Mouse (Mus musculus) gastrocnemius, postnatal 25 days (tissue): ENCODE results near the gene Pdp2. TPM values are rescaled to one million over a fixed set of nuclear protein-coding genes. Genes with fewer than 3 reads are reported as not detected.
"Not testable (repeated sequence)": the region's sequence is repeated elsewhere in the genome, so short reads cannot be mapped to it uniquely, and the experiment has no call there.

ENCODE experiments used
- DNase-seq: peaks from one replicate; pipeline ENCODE4 v3.0.0; 2022
- total RNA-seq, 2 experiments: library from RNA; stranded (reverse); gene quantifications; 1 replicate in 1 of 2; 2 replicates in 1 of 2; pipeline ENCODE4 v1.2.3; 2021

Pdp2 gene
- total RNA-seq, 2 experiments from 2014 or later = 2.8 to 2.9 TPM

DNA sequence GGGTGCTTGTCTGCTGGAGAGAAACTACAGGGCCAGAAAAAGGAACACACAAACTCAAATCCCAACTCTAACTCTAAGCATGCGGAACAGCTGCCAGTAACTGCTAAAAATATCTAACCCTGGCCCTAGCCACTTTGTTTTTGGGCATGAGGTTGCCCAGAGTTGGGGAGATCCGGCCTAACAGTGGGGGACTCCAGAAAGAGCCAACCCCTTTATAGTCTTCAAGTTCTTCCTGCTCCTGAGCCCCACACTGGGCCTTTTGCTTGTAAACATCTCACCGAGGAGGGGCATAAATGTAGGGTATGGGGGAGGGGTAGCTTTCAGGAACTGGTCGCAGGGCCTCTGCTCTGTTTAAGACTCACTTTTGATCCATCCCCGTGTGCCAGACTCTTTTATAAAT, 40.7 kb downstream of the Pdp2 start:
- DNase-seq = peak; percentile 5

DNA sequence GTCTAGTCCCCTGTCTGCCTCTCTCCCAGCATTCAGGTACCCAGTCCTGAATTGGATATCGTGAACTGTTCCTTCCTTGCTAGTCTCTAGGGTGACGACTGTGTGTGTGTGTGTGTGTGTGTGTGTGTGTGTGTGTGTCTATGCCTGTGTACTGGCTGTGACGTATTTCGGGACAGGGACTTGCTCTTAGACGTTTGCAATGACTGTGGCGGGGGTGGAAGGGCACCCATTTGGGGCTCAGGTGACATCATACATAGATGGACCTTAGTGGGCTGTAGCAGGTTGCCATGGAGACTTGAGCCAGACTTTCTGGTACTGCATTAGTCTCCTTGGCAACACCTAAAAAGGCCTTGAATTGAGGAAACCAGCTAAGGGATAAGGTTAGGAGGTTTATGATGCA, 41.2 kb downstream of the Pdp2 start:
- DNase-seq = peak; percentile 5

DNA sequence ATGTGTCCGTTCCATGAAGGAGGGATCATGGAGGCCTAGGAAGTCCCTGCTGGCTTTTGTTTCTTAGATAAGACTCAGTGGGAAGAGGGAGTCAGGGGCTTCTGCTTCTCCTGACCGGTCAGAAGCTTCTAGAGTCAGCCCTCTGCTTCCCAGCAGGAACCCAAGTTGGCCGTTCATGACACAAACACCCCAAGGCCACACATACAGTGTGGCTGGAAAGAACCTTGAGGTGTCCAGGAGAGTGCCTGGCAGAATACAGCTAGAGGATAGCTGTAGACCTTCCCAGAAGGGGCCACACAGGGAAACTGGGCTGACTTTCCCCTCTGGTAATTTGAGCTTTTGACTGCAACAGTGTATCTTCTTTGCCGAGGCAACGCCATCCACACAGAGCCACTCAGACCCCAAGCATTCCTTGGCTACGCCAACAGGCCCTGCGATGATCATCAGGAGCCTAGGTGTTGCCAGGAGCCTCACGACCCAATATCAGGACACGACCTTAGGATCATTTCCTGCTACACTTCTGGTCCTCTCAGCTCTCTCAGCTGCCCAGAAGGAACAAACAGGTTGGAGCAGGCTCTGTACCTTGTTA, 42.0 kb downstream of the Pdp2 start:
- DNase-seq = peak; percentile 31

DNA sequence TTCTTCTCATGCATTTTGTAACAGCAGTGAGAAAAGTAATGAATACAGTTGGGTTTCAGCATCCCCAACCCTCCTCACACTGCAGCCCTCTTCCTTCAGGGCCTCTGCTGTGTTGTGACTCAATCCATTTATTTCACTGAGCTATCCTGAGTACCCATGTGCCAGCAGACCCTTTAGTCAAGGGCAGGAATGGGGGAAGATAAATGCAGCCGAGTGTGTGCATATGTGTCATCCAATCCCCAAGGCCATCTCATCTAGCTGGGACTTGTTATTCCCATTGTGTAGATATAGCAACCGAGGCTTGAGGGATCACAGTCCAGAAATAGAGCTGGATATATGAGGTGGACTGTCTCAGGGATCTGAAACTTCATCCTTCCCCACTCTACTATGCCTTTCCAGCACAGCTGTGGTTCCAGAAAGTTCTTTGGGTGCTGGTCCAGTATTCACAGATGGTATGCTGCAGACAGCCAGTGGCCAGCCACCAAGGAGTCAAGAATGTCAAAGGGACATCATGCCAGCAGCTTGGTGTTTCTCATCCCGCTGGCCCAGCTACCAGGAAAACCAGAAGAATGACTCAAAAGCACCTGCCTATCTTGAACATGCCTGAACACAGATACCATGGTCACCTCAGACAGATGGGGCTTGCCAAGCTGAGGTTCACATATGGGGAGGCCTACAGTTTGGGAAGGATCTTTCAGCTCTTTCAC, 43.9 kb downstream of the Pdp2 start:
- peak; percentile 30 for DNase-seq

DNA sequence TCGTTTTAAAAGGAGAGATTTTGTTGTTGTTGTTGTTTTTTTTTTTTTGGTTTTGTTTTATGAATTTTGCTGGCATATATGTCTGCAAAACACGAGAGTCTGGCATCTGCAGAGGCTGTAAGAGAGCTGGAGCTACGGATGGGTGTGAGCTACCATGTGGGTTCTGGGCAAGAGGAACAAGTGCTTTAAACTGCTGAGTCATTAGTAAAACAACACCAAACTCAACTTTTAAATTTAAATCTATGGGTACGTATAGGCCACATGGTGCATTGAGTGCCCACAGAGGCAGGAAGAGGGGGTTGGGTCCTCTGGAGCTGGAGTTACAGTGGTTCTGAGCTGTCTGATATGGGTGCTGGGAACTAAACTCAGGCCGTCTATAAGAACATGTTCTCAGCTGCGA, 46.8 kb downstream of the Pdp2 start:
- DNase-seq = no peak

DNA sequence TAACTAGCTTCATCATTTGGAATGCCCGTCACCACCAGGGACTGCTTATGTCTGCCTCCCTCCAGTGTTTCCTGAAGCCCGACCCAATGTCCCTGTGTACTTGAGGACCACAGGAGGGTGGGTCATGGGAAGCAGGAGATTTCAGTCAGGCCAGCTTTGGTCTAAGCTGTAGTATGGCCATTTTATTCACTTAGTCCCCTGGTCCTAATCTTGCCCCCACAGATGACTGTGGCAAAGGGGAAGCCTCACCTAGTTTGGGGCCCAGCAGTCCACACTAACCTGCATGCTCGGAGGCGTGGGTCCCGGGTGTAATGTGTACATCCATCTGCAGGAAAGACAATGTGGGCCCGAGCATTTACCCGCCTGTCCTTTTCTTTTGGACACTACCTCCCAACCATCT, 49.0 kb downstream of the Pdp2 start:
- DNase-seq = no peak

DNA sequence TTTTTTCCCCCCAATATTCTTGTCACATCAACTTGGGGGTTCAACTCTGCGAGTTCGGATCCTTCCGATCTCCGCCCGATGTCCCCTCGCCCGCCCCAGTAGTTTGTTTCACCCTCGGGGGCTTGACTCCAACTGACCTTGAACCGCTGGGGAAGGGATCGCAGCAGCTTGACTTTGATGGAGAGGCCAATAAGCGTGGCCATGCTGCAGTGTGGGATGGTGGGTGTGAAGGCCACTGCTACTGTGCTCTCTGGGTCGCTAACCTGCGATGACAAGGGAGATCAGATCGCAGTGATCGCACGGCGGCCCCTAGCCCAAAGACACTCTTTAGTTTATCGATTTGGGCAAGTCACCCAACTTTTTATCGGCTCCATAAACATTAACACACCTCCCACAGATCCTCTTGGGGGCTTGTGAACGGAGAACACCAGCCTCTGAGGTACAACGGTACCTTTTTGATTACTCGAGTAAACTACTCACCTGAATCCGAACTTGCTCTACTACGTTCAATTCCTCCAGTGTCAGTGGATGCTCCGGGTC, 49.6 kb downstream of the Pdp2 start:
- DNase-seq = no peak

DNA sequence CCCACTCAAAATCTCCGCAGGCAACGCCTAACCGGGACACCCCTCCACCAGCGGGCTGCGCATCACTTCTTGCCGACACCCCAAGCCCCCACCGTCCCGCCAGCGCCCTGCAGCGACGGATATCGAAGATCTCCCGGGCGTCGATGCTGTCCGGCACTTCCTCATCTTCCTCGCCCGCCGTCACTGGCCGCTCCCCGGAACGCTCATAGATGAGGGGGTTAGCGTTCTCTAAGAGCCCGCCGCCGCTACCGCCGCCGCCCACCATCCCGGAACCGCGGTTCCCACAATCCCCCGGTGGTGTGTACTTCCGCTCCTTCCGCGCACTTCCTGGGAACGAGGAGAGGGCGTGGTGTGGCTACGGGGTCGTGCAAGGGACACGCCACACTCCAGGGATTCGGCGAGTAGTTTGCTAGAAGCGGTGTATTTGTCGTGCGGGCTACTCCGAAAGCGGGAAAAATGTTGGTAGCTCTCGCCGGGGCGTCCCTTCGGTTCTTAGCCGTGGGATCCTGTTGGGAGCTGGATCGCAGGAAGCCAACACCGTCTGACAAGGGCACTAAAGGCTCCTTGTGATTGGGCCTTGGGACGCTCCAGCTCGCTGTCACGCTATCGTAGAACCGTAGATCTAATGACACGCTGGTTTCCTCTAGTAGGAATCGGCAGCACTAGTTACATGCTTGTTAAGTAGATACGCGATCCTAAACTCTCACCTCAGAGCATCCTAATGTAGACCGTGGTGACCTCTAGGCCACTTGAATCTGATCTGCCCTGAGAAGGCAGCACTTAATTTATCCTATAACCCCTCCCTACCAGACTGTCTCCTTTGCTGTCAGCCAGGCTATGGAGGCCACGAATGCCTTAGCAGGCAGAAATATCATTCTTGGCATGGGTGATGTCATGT, 50.4 kb downstream of the Pdp2 start, which contains the start of gene Ciao2b:
Gene Ciao2b, minus strand, starts transcription at position 540 of the 898 bp plus-strand sequence.
- peak; percentile 82 for DNase-seq

DNA sequence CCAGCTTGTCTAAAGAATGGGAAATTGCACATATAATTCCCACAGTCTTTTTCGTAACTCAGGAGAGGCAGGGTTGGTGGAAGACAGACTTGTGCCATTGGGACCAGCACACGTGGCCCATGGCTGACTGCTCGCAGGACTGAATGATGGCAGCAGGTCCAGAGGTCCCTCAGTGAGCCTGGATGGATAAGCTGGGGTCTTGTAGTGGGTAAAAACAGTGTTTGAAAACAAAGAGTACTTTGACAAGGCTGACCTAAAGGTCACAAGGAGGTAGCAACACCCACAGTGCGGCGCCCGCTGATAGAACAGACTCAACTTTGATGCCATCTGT, 51.0 kb downstream of the Pdp2 start:
- no peak for DNase-seq

DNA sequence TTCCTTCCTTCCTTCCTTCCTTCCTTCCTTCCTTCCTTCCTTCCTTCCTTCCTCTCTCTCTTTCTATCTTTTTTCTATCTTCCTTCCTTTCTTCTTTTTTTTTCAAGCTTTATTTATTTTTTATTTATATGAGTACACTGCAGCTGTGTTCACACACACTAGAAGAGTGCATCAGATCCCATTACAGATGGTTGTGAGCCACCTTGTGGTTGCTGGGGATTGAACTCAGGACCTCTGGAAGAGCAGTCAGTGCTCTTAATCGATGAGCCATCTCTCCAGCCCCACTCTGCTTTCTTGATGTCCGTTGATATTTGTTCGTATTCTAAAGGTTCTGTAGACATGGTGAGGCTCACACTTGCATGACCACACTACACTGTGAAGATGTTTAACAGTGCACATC, 52.9 kb downstream of the Pdp2 start:
- not testable (repeated sequence) for DNase-seq

Other genes with a start within 250 kb of the Pdp2 start
- 1 to 10 TPM; 3.7 to 4.1 TPM for gene Cmtm4, start 195.6 kb upstream of the Pdp2 start, total RNA-seq
- 100 to 1,000 TPM in 1 of 2 experiments, 10 to 100 TPM in 1; 63.2 to 101 TPM for gene Dync1li2, start 148.4 kb upstream of the Pdp2 start, total RNA-seq
- under 1 TPM in 1 of 2 experiments, not detected in 1; 0.10 TPM for gene Terb1, start 81.5 kb upstream of the Pdp2 start, total RNA-seq
- 10 to 100 TPM; 19.7 to 22.8 TPM for gene Nae1, start 56.8 kb upstream of the Pdp2 start, total RNA-seq
- 1 to 10 TPM; 1.0 to 1.2 TPM for gene Car7, start 56.8 kb upstream of the Pdp2 start, total RNA-seq
- not detected for gene Cdh16, start 32.9 kb downstream of the Pdp2 start, total RNA-seq
- 1 to 10 TPM; 3.8 to 6.2 TPM for gene Rrad, start 39.9 kb downstream of the Pdp2 start, total RNA-seq
- gene Ciao2b, start 50.5 kb downstream of the Pdp2 start, total RNA-seq = 10 to 100 TPM; 27.3 to 33.1 TPM
- not detected for gene Ces2a, start 142.6 kb downstream of the Pdp2 start, total RNA-seq
- gene Ces2b, start 240.1 kb downstream of the Pdp2 start, total RNA-seq = not detected